Mouse (Mus musculus): ENCODE results near the gene Gngt1. TPM values are rescaled to one million over a fixed set of nuclear protein-coding genes. Genes with fewer than 3 reads are reported as not detected.

Gngt1 gene
- polyA plus RNA-seq, 1 experiment from 2014 or later = not detected

Other genes starting within 250 kb of the Gngt1 start
- gene Calcr, start 229.1 kb upstream of the Gngt1 start, polyA plus RNA-seq (2015; fragmentation: Nextera tagmentation; extraction: Ambion mirVana) = 0.04 TPM in 1 of 2 replicates, not detected in the other
- gene Tfpi2, start 4.9 kb upstream of the Gngt1 start, polyA plus RNA-seq (2015; fragmentation: Nextera tagmentation; extraction: Ambion mirVana) = 26.2 and 27.9 TPM in 2 replicates
- gene Gng11, start 10.1 kb downstream of the Gngt1 start, polyA plus RNA-seq (2015; fragmentation: Nextera tagmentation; extraction: Ambion mirVana) = 29.6 and 31.0 TPM in 2 replicates
- gene Bet1, start 93.2 kb downstream of the Gngt1 start, polyA plus RNA-seq (2015; fragmentation: Nextera tagmentation; extraction: Ambion mirVana) = 37.7 and 39.0 TPM in 2 replicates

Measured in liver, embryonic 16.5 days (tissue).